Mouse (Mus musculus): Measurements from ENCODE around the gene Foxo3. TPM values are rescaled to one million over a fixed set of nuclear protein-coding genes. Genes with fewer than 3 reads are reported as not detected.

Foxo3 gene
- polyA plus RNA-seq, 1 experiment from 2014 or later = 9.3 TPM

DNA sequence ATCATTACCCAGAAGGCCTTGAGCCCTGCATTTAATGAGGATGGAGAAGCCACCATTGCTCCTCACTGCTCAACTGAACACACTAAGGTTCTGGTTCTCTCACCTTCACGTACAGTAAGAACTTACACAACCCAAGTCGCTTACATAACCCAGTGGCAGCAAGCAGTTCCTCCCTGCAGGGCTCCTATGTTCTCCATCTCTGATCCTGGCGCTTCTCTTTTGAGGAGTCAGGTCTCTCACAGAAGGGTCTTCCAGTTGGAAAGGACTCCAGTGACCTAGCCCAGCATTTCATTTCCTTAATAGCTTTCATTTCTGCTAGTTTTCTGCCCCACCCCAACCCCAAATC, 31.3 kb downstream of the Foxo3 start:
- WGBS = 88% methylated on average over 3 of the region's 3 CpGs
- no peak overlapping the region for H3K4me2 ChIP-seq (replicated peaks; ENCODE audit: low read depth)
- ATAC-seq = no peak
- peaks cover 6% of the 10 kb centered on the region; the same call in 1 of the 2 replicates for H3K4me1 ChIP-seq (replicated peaks; ENCODE audit: control insufficient read depth, insufficient read depth, low read length)
- H3K4me3 ChIP-seq (ENCODE audit: low read depth, low read length) = no peak overlapping the region
- no peak overlapping the region for H3K9ac ChIP-seq (ENCODE audit: low read depth, low read length)
- TF ChIP-seq CTCF (IDR thresholded peaks at IDR 0.05; ENCODE audit: low read depth) = no peak
- H3K36me3 ChIP-seq (ENCODE audit: control insufficient read depth, insufficient read depth) = no peaks in the 10 kb centered on the region; the same call in 1 of the 2 replicates
- H3K27ac ChIP-seq (ENCODE audit: low read depth, low read length) = no peak overlapping the region
- H3K27me3 ChIP-seq (replicated peaks; ENCODE audit: control insufficient read depth, insufficient read depth, low read length) = no peaks in the 10 kb centered on the region
- no peaks in the 10 kb centered on the region for H3K9me3 ChIP-seq (ENCODE audit: control insufficient read depth)

GRCm38 (mm10) chr10:42244420-42245255, 31.9 kb downstream of the Foxo3 start:
- H3K36me3 ChIP-seq (ENCODE audit: control insufficient read depth, insufficient read depth) = no peaks in the 10 kb centered on the region; the same call in 1 of the 2 replicates
- H3K4me3 ChIP-seq (ENCODE audit: low read depth, low read length) = no peak overlapping the region
- no peak overlapping the region for H3K27ac ChIP-seq (ENCODE audit: low read depth, low read length)
- H3K9ac ChIP-seq (ENCODE audit: low read depth, low read length) = no peak overlapping the region
- WGBS = 57% methylated on average over 8 of the region's 8 CpGs
- no peak for TF ChIP-seq CTCF (IDR thresholded peaks at IDR 0.05; ENCODE audit: low read depth)
- H3K4me2 ChIP-seq (replicated peaks; ENCODE audit: low read depth) = no peak overlapping the region
- no peak for ATAC-seq
- H3K27me3 ChIP-seq (replicated peaks; ENCODE audit: control insufficient read depth, insufficient read depth, low read length) = no peaks in the 10 kb centered on the region
- H3K9me3 ChIP-seq (ENCODE audit: control insufficient read depth) = no peaks in the 10 kb centered on the region
- peaks cover 6% of the 10 kb centered on the region; the same call in 1 of the 2 replicates for H3K4me1 ChIP-seq (replicated peaks; ENCODE audit: control insufficient read depth, insufficient read depth, low read length)

DNA sequence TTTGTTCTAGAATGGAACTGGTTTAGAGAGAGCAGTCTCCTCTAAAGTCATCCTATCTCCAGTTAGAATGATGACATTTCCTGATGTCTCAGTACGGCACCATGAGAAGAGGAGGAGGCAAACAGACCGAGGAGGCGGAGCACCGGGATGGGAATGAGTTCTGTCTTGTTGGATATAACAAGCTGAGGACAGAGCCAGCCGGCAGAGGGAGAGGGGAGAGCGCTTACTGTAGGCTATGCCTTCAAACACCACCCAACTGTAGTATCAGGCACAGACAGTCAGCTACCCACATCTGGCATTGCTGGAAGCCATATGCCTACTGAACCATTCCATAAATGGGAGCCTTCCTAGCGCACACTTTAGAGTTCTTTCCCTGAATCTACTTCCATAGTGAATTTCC, 32.6 kb downstream of the Foxo3 start:
- Histone ChIP-seq H3K9me3 (ENCODE audit: control insufficient read depth) (no peaks in the 10 kb centered on the region), H3K4me1 (replicated peaks; ENCODE audit: control insufficient read depth, insufficient read depth, low read length) (peaks cover 6% of the 10 kb centered on the region; the same call in 1 of the 2 replicates), H3K4me3 (ENCODE audit: low read depth, low read length) (no peak overlapping the region), H3K36me3 (ENCODE audit: control insufficient read depth, insufficient read depth) (no peaks in the 10 kb centered on the region), H3K9ac (ENCODE audit: low read depth, low read length) (no peak overlapping the region), H3K27ac (ENCODE audit: low read depth, low read length) (no peak overlapping the region), H3K27me3 (replicated peaks; ENCODE audit: control insufficient read depth, insufficient read depth, low read length) (no peaks in the 10 kb centered on the region), H3K4me2 (replicated peaks; ENCODE audit: low read depth) (no peak overlapping the region)
- TF ChIP-seq CTCF (IDR thresholded peaks at IDR 0.05; ENCODE audit: low read depth) = no peak
- ATAC-seq = no peak
- 95% methylated on average over 7 of the region's 7 CpGs for WGBS

DNA sequence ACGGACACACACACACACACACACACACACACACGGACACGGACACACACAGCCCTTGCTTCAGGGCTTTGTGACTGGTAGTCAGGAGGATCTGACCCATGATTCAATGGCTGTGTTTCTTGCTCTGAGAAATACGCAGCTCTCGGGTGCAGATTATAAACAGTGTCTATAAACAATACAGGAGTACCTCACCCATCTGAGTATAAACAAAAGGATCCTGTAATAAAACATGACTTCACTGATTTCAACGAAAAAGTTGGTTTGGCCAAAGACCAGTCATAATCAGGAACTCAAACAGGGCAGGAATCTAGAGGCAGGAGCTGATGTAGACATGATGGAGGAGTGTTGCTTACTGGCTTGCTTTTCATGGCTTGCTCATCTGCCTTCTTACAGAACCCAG, 34.1 kb downstream of the Foxo3 start:
- 61% methylated on average over 6 of the region's 6 CpGs for whole genome bisulfite sequencing
- no peak for TF ChIP-seq CTCF (IDR thresholded peaks at IDR 0.05; ENCODE audit: low read depth)
- H3K9ac ChIP-seq (ENCODE audit: low read depth, low read length) = no peak overlapping the region
- H3K27me3 ChIP-seq (replicated peaks; ENCODE audit: control insufficient read depth, insufficient read depth, low read length) = no peaks in the 10 kb centered on the region
- H3K4me2 ChIP-seq (replicated peaks; ENCODE audit: low read depth) = no peak overlapping the region
- H3K27ac ChIP-seq (ENCODE audit: low read depth, low read length) = no peak overlapping the region
- ATAC-seq = no peak
- no peak overlapping the region for H3K4me3 ChIP-seq (ENCODE audit: low read depth, low read length)
- no peaks in the 10 kb centered on the region for H3K36me3 ChIP-seq (ENCODE audit: control insufficient read depth, insufficient read depth)
- no peaks in the 10 kb centered on the region for H3K9me3 ChIP-seq (ENCODE audit: control insufficient read depth)
- H3K4me1 ChIP-seq (replicated peaks; ENCODE audit: control insufficient read depth, insufficient read depth, low read length) = peaks cover 2% of the 10 kb centered on the region; the same call in 1 of the 2 replicates

GRCm38 (mm10) chr10:42241775-42242174, 34.8 kb downstream of the Foxo3 start:
- 79% methylated on average over 4 of the region's 4 CpGs for WGBS
- no peak for ATAC-seq
- no peak for TF ChIP-seq CTCF (IDR thresholded peaks at IDR 0.05; ENCODE audit: low read depth)

GRCm38 (mm10) chr10:42239810-42240111, 36.8 kb downstream of the Foxo3 start:
- Histone ChIP-seq H3K9me3 (ENCODE audit: control insufficient read depth) (no peaks in the 10 kb centered on the region), H3K27me3 (replicated peaks; ENCODE audit: control insufficient read depth, insufficient read depth, low read length) (no peaks in the 10 kb centered on the region), H3K4me3 (ENCODE audit: low read depth, low read length) (no peak overlapping the region), H3K4me2 (replicated peaks; ENCODE audit: low read depth) (no peak overlapping the region), H3K27ac (ENCODE audit: low read depth, low read length) (no peak overlapping the region), H3K4me1 (replicated peaks; ENCODE audit: control insufficient read depth, insufficient read depth, low read length) (no peaks in the 10 kb centered on the region; the same call in 1 of the 2 replicates), H3K36me3 (ENCODE audit: control insufficient read depth, insufficient read depth) (no peaks in the 10 kb centered on the region), H3K9ac (ENCODE audit: low read depth, low read length) (no peak overlapping the region)
- TF ChIP-seq CTCF (IDR thresholded peaks at IDR 0.05; ENCODE audit: low read depth) = no peak
- ATAC-seq = no peak
- WGBS = 93% methylated on average over 6 of the region's 6 CpGs

More at GRCm38 (mm10) chr10:42241775-42242174, 34.8 kb downstream of the Foxo3 start:
- no peaks in the 10 kb centered on the region for H3K9me3 ChIP-seq (ENCODE audit: control insufficient read depth)
- no peaks in the 10 kb centered on the region; the same call in 1 of the 2 replicates for H3K4me1 ChIP-seq (replicated peaks; ENCODE audit: control insufficient read depth, insufficient read depth, low read length)
- no peak overlapping the region for H3K27ac ChIP-seq (ENCODE audit: low read depth, low read length)
- no peak overlapping the region for H3K4me3 ChIP-seq (ENCODE audit: low read depth, low read length)
- no peaks in the 10 kb centered on the region for H3K27me3 ChIP-seq (replicated peaks; ENCODE audit: control insufficient read depth, insufficient read depth, low read length)
- no peak overlapping the region for H3K4me2 ChIP-seq (replicated peaks; ENCODE audit: low read depth)
- H3K36me3 ChIP-seq (ENCODE audit: control insufficient read depth, insufficient read depth) = no peaks in the 10 kb centered on the region
- no peak overlapping the region for H3K9ac ChIP-seq (ENCODE audit: low read depth, low read length)
